Mouse (Mus musculus) NIH3T3 (cell line): ENCODE results near the gene Pcbp3.

Source experiments
- DNase-seq: peaks from one replicate; pipeline ENCODE4 v3.0.0-alpha.2; 2012; ENCODE audit warnings: low read depth

Gene Pcbp3

GRCm38 (mm10) chr10:76931122-76931521, 30.6 kb downstream of the Pcbp3 start:
- DNase-seq: peak; percentile 99

GRCm38 (mm10) chr10:76924441-76924840, 37.2 kb downstream of the Pcbp3 start:
- no peak for DNase-seq

- no peak for DNase-seq
Measured at GRCm38 (mm10) chr10:76918086-76918485, 43.6 kb downstream of the Pcbp3 start.

- DNase-seq: no peak
Measured at GRCm38 (mm10) chr10:76906434-76906833, 55.3 kb downstream of the Pcbp3 start.

- DNase-seq: no peak
Measured at GRCm38 (mm10) chr10:76905935-76906341, 55.7 kb downstream of the Pcbp3 start.

GRCm38 (mm10) chr10:76903694-76904093, 58.0 kb downstream of the Pcbp3 start:
- DNase-seq: peak; percentile 47

- DNase-seq: peak; percentile 90
Measured at GRCm38 (mm10) chr10:76903099-76903498, 58.6 kb downstream of the Pcbp3 start.

GRCm38 (mm10) chr10:76902588-76902987, 59.1 kb downstream of the Pcbp3 start:
- DNase-seq: peak; percentile 95

GRCm38 (mm10) chr10:76898428-76898827, 63.3 kb downstream of the Pcbp3 start:
- no peak for DNase-seq

GRCm38 (mm10) chr10:76891456-76891855, 70.2 kb downstream of the Pcbp3 start:
- no peak for DNase-seq

- DNase-seq: no peak
Measured at GRCm38 (mm10) chr10:76883442-76884244, 78.0 kb downstream of the Pcbp3 start.

- no peak for DNase-seq
Measured at GRCm38 (mm10) chr10:76882644-76883441, 78.8 kb downstream of the Pcbp3 start.

- no peak for DNase-seq
Measured at GRCm38 (mm10) chr10:76881900-76882299, 79.8 kb downstream of the Pcbp3 start.

- DNase-seq: no peak
Measured at GRCm38 (mm10) chr10:76875310-76875709, 86.4 kb downstream of the Pcbp3 start.

GRCm38 (mm10) chr10:76874879-76875278, 86.8 kb downstream of the Pcbp3 start:
- DNase-seq: no peak

- DNase-seq: no peak
Measured at GRCm38 (mm10) chr10:76874398-76874797, 87.3 kb downstream of the Pcbp3 start.

GRCm38 (mm10) chr10:76873948-76874347, 87.7 kb downstream of the Pcbp3 start:
- peak; percentile 84 for DNase-seq

GRCm38 (mm10) chr10:76872736-76873135, 89.0 kb downstream of the Pcbp3 start:
- peak; percentile 46 for DNase-seq

GRCm38 (mm10) chr10:76865936-76866335, 95.8 kb downstream of the Pcbp3 start:
- no peak for DNase-seq

GRCm38 (mm10) chr10:76860998-76861397, 100.7 kb downstream of the Pcbp3 start:
- DNase-seq: no peak

GRCm38 (mm10) chr10:76859355-76860127, 102.1 kb downstream of the Pcbp3 start:
- no peak for DNase-seq

- no peak for DNase-seq
Measured at GRCm38 (mm10) chr10:76857879-76858278, 103.8 kb downstream of the Pcbp3 start.
